Mouse (Mus musculus) inflammation-experienced regulatory T-cells, adult 6 months (primary cell): ENCODE results near the gene Gm5414. TPM values are rescaled to one million over a fixed set of nuclear protein-coding genes. Genes with fewer than 3 reads are reported as not detected.

Experiments
- ATAC-seq: one replicate; pipeline ENCODE4 v1.8.0; 2017
- polyA plus RNA-seq, 3 experiments: library from polyadenylated mRNA; unstranded; fragments of 100-300 nt; shearing (Covaris generic); gene quantifications; one replicate each; pipeline ENCODE4 v1.2.1; 2017

Gm5414 gene
- polyA plus RNA-seq, result not detected

DNA sequence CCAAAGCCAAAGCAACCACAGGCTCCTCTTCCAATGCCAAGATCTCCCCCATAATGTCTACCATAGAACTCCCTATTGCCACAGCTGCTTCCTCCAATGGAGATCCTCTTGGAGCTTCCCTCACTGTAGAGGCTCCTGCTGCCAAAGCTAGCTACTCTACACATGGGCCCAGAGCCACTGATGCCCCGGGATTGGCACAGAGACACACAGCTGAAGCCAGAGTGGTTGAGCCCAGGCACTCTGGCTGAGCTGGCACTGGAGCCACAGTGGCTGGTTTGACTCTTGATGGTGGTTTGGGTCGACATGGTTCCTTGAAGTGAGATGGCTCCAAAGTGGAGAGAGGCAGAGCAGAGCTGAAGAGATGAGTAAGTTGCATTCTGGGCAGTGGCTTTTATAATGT is at the start of gene Gm5414:
Gene Gm5414 (minus strand): TSS at position 305 of the 400 bp plus-strand sequence.
- ATAC-seq, result no peak

DNA sequence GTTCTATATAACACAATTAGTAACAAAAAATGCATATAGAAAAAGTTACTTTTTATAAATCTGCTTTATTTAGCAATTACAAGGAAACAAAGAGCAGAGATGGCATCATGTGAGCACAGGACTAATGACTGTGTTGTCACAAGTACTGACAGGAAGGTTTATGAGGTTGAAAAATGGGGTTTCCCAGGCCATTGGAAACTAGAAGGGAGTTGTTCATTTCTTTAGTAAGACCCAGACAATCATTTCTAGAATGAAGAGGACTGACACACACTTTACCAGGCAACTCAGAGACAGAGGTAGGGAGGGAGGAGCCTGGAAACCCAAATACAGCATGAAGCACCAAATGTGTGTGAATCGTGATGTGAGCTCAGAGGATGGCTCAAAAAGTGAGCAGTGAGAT is 48.0 kb upstream of the Gm5414 start:
- ATAC-seq, result no peak

DNA sequence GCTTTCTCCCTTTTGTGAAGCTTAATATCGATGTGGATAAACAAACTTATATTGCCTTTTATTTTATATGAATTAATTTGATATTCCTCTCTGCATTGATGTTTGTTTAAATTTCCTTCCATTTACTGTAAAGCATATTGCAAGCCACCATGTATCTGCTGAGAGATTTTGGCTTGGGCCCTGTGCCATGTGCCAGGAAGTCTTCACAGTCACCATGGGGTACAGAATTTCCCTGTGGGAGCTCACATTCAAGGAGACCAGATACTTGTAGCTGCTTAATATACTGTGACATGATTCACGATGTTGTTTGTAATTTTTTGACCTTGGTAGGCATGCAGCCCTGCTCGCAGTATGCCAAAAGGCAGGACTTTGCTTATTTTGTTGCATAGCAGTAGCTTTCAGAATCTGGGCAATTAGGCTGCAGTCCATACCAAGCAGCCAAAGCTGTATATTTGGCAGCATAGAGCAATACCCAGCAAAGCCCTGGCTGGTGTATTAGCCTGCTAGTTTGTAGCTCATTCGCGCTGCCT is 24.8 kb upstream of the Gm5414 start:
- no peak for ATAC-seq

DNA sequence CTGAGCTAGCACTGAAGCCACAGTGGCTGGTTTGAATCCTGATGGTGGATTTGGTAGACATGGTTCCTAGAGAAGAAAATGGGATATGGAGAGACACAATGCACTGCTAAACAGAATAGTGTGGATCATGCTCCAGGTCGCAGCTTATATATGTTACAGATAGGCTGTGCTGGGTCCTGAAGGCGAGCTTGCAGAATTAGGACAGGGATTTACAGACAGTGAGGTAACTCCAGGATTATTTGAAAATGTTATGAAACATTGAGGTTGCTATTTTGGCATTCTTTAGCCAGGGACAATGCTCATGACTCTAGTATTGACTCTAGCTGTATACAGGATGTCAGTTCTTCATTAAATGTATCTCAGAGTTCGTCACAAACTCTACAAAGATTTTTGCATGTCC is 19.3 kb upstream of the Gm5414 start, which contains the start of gene Gm5478:
Gene Gm5478 (minus strand): TSS at position 101 of the 400 bp plus-strand sequence.
- no peak for ATAC-seq

DNA sequence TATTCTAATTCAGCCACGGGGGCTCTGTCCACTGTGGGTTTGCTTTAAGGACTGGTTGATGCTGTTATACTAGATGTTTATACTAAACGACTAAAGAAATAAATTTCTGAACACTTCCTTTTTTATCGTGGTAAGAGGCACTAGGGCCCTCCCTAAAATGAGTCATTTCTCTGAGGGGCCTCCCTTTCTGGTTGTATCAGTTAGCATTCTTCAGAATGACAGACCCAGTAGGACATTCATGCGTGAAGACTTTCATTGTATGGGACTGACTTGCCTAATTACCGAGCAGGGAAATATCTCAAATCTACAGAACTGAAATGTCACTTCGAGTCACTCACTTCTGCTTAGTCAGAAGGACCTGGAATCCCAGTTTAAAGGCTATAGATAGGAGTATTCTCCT is 28.9 kb downstream of the Gm5414 start:
- no peak for ATAC-seq

DNA sequence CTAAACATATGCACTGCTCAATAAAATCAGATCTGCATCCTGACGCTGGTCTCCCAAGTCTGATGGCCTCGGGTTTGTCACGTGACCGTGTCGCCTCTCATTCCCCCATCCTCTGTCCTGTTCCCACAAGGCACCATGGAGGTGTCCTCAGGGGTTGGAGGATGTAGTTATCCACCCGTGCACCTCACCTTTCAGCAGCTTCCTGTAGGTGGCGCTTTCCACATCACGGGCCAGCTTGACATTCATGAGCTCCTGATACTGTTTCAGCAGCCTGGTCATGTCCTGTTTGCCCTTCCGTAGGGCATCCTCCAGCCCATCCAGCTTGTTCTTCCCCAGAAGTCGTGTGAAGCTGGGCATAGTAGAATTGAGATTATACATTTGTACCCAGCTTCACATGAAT is 39.8 kb downstream of the Gm5414 start:
- no peak for ATAC-seq

DNA sequence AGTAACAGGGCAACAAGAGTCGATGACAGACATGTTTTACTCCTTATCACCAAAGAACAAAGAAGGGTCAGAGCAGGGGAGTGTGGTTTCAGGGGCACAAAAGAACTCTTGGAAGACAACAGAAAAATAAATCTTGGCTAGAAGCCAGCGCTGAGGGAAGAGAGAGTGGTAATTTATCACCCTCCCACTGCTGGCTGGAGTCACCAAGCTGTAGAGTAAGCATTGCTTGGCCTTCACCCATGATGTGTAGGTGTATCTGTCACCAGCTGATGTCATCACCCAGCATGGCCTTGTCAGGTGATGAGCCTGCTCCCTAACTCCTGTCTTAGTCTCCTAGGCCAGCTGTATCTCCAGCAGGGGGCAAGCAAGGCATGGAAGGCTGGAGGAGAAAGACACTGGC is 43.5 kb downstream of the Gm5414 start:
- no peak for ATAC-seq

DNA sequence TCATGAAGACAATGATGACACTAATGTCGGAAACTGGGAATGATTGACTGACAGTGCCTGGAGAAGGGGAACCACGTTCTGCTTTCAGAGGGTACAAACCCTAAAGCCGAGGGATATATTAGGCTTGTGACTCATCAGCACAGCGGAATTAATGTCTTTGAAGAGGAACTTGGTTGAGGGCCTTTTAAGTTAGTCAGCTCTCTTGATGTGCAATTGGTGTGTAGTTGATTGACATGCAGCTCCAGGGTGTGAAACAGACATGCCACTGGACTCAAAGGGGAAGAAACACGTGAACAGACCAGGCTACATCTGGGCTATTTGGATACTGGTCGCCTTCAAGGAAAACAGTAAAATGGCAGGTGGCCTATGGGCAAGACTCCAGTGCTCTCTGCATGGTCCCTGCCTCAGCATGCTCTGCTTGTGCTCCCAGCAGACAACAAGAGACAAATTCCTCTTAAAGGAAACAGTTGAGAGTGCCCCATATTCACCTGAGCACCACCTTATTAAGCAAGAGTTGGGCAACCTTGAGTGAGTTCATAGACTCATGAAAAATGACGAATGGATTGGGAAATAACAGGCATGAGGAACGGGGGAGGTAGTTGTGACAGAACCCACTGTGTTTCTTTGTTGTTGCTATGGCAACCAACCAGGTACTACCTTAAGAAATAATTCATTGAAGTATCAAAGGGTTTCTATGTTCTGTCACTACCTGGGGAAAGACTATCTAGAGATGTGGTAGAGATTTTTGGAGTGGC is 44.6 kb downstream of the Gm5414 start:
- ATAC-seq, result no peak

DNA sequence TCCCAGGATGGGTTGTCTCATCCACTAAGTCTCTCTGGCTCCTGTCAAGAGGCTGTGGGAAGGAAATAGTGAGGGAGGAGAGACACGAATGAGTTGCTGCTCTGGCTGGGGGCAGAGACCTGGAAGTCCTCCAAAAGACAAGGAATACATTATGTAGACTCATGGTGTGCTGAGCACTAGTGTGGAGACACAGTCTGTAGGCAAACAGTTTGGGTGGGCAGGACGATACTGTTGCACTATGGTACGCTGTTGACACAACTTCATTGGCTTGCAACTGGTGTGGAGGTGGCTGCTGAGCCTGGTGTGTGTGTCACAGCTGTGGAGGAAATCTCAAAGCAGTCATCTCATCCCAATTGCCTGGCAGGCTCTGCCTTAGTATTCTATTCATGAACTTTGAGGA is 46.3 kb downstream of the Gm5414 start:
- ATAC-seq, result no peak

DNA sequence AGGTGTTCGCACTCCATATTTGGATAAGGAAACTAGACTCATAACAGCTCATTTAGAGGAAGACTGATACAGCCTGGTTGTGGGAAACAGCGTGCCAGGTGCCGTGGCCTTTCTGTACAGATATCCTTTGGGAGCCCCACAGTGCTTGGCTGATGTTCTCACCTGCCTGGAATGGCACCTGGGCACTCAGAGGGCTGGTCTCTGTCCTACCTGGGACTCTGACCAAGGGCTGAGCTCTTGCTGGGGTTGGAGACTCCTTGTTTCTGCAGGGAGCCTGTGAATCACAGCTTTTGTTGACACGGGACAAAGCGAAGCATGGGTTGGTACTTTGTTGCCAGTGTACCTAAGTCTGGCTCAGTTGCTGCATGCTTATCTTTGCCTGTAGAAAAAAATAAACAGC is 52.5 kb downstream of the Gm5414 start:
- no peak for ATAC-seq

Other genes with a start within 250 kb of the Gm5414 start
- gene Krt7, start 217.1 kb downstream of the Gm5414 start, polyA plus RNA-seq, result under 1 TPM in 1 of 3 experiments, not detected in 2; 0.09 TPM
- 1 to 10 TPM in 1 of 3 experiments, under 1 TPM in 2; 0.36 to 1.6 (median 0.87) TPM for gene Krt87, start 189.4 kb downstream of the Gm5414 start, polyA plus RNA-seq
- not detected for gene Krt88, start 180.4 kb downstream of the Gm5414 start, polyA plus RNA-seq
- gene Krt81, start 164.4 kb downstream of the Gm5414 start, polyA plus RNA-seq, result not detected
- under 1 TPM in 1 of 3 experiments, not detected in 2; 0.21 TPM for gene Krt86, start 154.7 kb downstream of the Gm5414 start, polyA plus RNA-seq
- 10 to 100 TPM in 2 of 3 experiments, 1 to 10 TPM in 1; 5.2 to 26.1 (median 13.0) TPM for gene Krt83, start 136.7 kb downstream of the Gm5414 start, polyA plus RNA-seq
- gene Gm49425, start 110.9 kb downstream of the Gm5414 start, polyA plus RNA-seq, result not detected
- not detected for gene Krt84, start 95.4 kb downstream of the Gm5414 start, polyA plus RNA-seq
- gene Krt82, start 77.5 kb downstream of the Gm5414 start, polyA plus RNA-seq, result not detected
- gene Krt90, start 65.2 kb downstream of the Gm5414 start, polyA plus RNA-seq, result not detected
- under 1 TPM in 1 of 3 experiments, not detected in 2; 0.11 TPM for gene Krt75, start 54.3 kb downstream of the Gm5414 start, polyA plus RNA-seq
- not detected for gene Gm5478, start 19.2 kb upstream of the Gm5414 start, polyA plus RNA-seq
- under 1 TPM in 1 of 3 experiments, not detected in 2; 0.16 TPM for gene Krt6b, start 52.1 kb upstream of the Gm5414 start, polyA plus RNA-seq
- gene Krt6a, start 66.1 kb upstream of the Gm5414 start, polyA plus RNA-seq, result not detected
- not detected for gene Krt5, start 84.7 kb upstream of the Gm5414 start, polyA plus RNA-seq
- not detected for gene Krt71, start 114.9 kb upstream of the Gm5414 start, polyA plus RNA-seq
- not detected for gene Krt72, start 158.3 kb upstream of the Gm5414 start, polyA plus RNA-seq
- not detected for gene Krt73, start 174.2 kb upstream of the Gm5414 start, polyA plus RNA-seq
- not detected for gene Krt2, start 190.0 kb upstream of the Gm5414 start, polyA plus RNA-seq
- not detected for gene Krt1, start 222.6 kb upstream of the Gm5414 start, polyA plus RNA-seq
- gene Krt77, start 241.5 kb upstream of the Gm5414 start, polyA plus RNA-seq, result not detected